Mouse (Mus musculus) limb, embryonic 10.5 days (tissue): ENCODE measurements at regions not wholly inside any gene's neighbourhood (a gene's known extent, or its start where the extent isn't known, plus 50 kb on each side); places are given as distances from the start of the nearest gene placed in this dataset.
A peak's percentile ranks its signal among the peaks of the same experiment; 100 is the strongest.
"Not testable (repeated sequence)": the region's sequence is repeated elsewhere in the genome, so short reads cannot be mapped to it uniquely, and the experiment has no call there.

Experiments
- DNase-seq: peaks from one replicate; pipeline ENCODE4 v3.0.0-alpha.2; 2017; ENCODE audit warnings: low spot score
- H3K27ac ChIP-seq: fragments of 300-500 bp; sonication (generic); 2 replicates; pipeline ENCODE4 v1.5.1; 2016; ENCODE audit warnings: mild to moderate bottlenecking
- H3K27me3 ChIP-seq: fragments of 300-500 bp; sonication (generic); 2 replicates; pipeline ENCODE4 v1.6.1; 2016; ENCODE audit warnings: low read depth, mild to moderate bottlenecking; ENCODE audit not compliant: poor library complexity, severe bottlenecking
- H3K36me3 ChIP-seq: fragments of 300-500 bp; sonication (generic); 2 replicates; pipeline ENCODE4 v1.6.1; 2016; ENCODE audit warnings: mild to moderate bottlenecking, moderate library complexity
- H3K4me1 ChIP-seq: fragments of 300-500 bp; sonication (generic); 2 replicates; pipeline ENCODE4 v1.6.1; 2016
- H3K4me3 ChIP-seq: fragments of 300-500 bp; sonication (generic); 2 replicates; pipeline ENCODE4 v1.5.1; 2016; ENCODE audit warnings: mild to moderate bottlenecking, moderate library complexity
- H3K9me3 ChIP-seq: fragments of 300-500 bp; sonication (generic); replicated peaks from 2 replicates; pipeline ENCODE4 v1.6.1; 2016; ENCODE audit warnings: mild to moderate bottlenecking
- WGBS: fragments of 180-500 bp; shearing (Covaris S2); methylation state at CpG from one replicate; pipeline ENCODE4 v1.1.7; 2016; 5-methylcytosine and 5-hydroxymethylcytosine counted together

DNA sequence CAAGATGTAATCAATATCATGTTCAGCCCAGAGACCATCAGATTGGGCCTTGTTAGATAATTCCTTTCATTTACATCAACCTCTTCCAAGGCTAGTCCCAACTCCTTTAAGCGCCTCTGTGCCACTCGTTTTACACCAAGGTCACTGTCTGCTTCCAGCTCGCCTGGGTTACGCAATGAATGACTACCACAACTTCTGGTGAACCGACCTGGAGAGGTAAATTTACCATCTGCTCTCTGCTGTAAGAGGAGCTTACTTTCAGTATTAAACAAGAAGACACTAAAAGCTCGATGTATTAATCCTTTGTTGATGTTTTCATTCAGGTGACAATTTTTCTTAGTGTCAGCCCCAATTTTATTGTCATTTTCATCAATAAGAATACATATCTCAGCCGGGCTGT, 51.7 kb upstream of the Fam174b start:
- H3K27me3 ChIP-seq, result no peaks in the 10 kb centered on the region
- H3K36me3 ChIP-seq, result no peaks in the 10 kb centered on the region
- no peak for DNase-seq
- no peak overlapping the region for H3K4me3 ChIP-seq
- 91% methylated on average over 7 of the region's 7 CpGs for WGBS
- H3K9me3 ChIP-seq, result no peaks in the 10 kb centered on the region
- H3K27ac ChIP-seq, result no peak overlapping the region
- no peaks in the 10 kb centered on the region for H3K4me1 ChIP-seq

- not testable (repeated sequence) for DNase-seq, H3K4me3 ChIP-seq, H3K27ac ChIP-seq, H3K27me3 ChIP-seq, H3K9me3 ChIP-seq, H3K36me3 ChIP-seq, H3K4me1 ChIP-seq
- 92% methylated on average over 17 of the region's 17 CpGs for WGBS
Observed at GRCm38 (mm10) chr7:73686245-73686644, 53.9 kb upstream of the Fam174b start.

DNA sequence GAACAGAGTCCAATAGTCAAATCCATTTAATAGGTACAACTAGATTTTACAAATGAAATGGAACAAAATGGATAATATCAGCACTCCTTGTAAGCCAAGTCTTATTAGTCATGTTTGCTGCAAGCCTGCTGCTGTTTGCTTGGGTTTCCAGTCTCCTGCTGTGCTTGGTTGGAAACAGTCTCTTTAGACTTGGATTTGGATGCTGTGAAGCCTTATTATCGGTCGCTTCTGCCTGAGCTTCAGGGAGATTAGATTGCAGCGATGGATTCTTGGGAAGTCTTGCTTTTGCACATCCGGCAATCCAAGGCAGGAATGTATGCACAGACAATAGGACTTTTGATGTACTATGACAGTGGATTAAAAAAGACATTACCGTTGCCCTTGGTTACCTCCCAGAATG, 57.3 kb upstream of the Fam174b start:
- H3K9me3 ChIP-seq, result no peaks in the 10 kb centered on the region
- WGBS, result 90% methylated on average over 5 of the region's 5 CpGs
- H3K27me3 ChIP-seq, result no peaks in the 10 kb centered on the region
- H3K27ac ChIP-seq, result no peak overlapping the region
- DNase-seq, result no peak
- no peaks in the 10 kb centered on the region for H3K4me1 ChIP-seq
- H3K36me3 ChIP-seq, result no peaks in the 10 kb centered on the region
- H3K4me3 ChIP-seq, result no peak overlapping the region

- Histone ChIP-seq H3K4me1 (peaks cover 6% of the 10 kb centered on the region; the same call in 1 of the 2 replicates), H3K27me3 (no peaks in the 10 kb centered on the region), H3K36me3 (no peaks in the 10 kb centered on the region), H3K9me3 (no peaks in the 10 kb centered on the region), H3K27ac (no peak overlapping the region), H3K4me3 (no peak overlapping the region)
- WGBS, result 52% methylated on average over 4 of the region's 4 CpGs
- no peak for DNase-seq
Observed at GRCm38 (mm10) chr7:73670598-73670997, 69.5 kb upstream of the Fam174b start.

GRCm38 (mm10) chr7:73668791-73669190, 71.3 kb upstream of the Fam174b start:
- no peaks in the 10 kb centered on the region for H3K36me3 ChIP-seq
- H3K9me3 ChIP-seq, result no peaks in the 10 kb centered on the region
- 69% methylated on average over 2 of the region's 2 CpGs for WGBS
- DNase-seq, result no peak
- peaks cover 6% of the 10 kb centered on the region; the same call in 1 of the 2 replicates for H3K4me1 ChIP-seq
- no peak overlapping the region for H3K27ac ChIP-seq
- no peak overlapping the region for H3K4me3 ChIP-seq
- H3K27me3 ChIP-seq, result no peaks in the 10 kb centered on the region

- Histone ChIP-seq H3K27me3 (no peaks in the 10 kb centered on the region), H3K27ac (no peak overlapping the region), H3K36me3 (no peaks in the 10 kb centered on the region), H3K4me3 (no peak overlapping the region), H3K4me1 (peaks cover 6% of the 10 kb centered on the region; the same call in 1 of the 2 replicates), H3K9me3 (no peaks in the 10 kb centered on the region)
- WGBS, result 86% methylated on average over 14 of the region's 14 CpGs
- no peak for DNase-seq
Observed at GRCm38 (mm10) chr7:73666921-73667675, 73.0 kb upstream of the Fam174b start.

DNA sequence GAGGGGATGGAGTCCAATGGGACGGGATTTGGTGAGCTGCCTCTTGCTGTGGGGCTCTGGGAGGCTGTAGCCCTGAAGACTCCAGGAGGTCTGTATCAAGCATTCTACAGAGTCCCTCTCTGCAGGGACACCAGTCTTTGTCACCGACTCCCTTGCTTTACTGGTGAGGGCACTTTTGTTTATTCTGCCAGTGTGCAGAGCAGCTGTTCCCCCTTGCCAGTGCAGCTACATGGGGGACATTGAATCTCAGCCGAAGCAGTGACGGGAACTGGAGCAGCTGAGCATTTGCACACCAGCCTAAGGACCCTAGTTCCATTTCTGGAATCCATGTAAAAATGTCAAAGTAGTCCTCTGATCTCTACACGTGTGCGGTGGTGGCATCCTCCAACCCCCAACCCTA, 75.1 kb upstream of the Fam174b start:
- H3K36me3 ChIP-seq, result no peaks in the 10 kb centered on the region
- H3K4me1 ChIP-seq, result no peaks in the 10 kb centered on the region
- no peaks in the 10 kb centered on the region for H3K27me3 ChIP-seq
- no peaks in the 10 kb centered on the region for H3K9me3 ChIP-seq
- no peak overlapping the region for H3K4me3 ChIP-seq
- WGBS, result 78% methylated on average over 6 of the region's 6 CpGs
- DNase-seq, result no peak
- H3K27ac ChIP-seq, result no peak overlapping the region

DNA sequence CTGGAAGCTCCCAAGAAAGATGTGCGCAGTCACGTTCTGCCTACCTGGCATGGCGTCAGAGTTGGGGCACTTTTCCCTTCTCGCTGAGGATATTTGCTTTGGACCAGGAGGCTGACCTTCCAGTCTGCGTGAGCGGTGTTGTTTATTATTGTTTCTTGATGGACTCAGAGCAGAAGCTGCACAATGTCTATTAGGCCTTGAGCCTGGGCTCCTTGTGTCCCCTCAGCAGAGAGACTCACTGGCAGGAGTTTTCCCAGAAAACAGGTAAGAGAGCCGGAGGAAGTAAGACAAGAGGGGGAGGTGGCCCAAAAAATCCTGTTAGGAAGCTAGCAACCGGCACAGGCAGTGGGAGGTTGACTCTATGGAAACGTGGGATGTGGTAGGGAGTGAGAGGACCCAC, 77.6 kb upstream of the Fam174b start:
- 85% methylated on average over 9 of the region's 9 CpGs for WGBS
- no peak for DNase-seq
- H3K36me3 ChIP-seq, result no peaks in the 10 kb centered on the region
- H3K4me3 ChIP-seq, result no peak overlapping the region
- H3K9me3 ChIP-seq, result no peaks in the 10 kb centered on the region
- H3K27ac ChIP-seq, result no peak overlapping the region
- H3K27me3 ChIP-seq, result no peaks in the 10 kb centered on the region
- no peaks in the 10 kb centered on the region for H3K4me1 ChIP-seq

- H3K4me3 ChIP-seq, result no peak overlapping the region
- WGBS, result 84% methylated on average over 3 of the region's 3 CpGs
- 0 out of 2 replicates have a peak, but pooled peaks cover 3% of the 10 kb centered on the region for H3K4me1 ChIP-seq
- H3K36me3 ChIP-seq, result no peaks in the 10 kb centered on the region
- H3K27ac ChIP-seq, result no peak overlapping the region
- DNase-seq, result no peak
- no peaks in the 10 kb centered on the region for H3K9me3 ChIP-seq
- H3K27me3 ChIP-seq, result no peaks in the 10 kb centered on the region
Observed at GRCm38 (mm10) chr7:73661901-73662300, 78.2 kb upstream of the Fam174b start.

- no peak overlapping the region for H3K27ac ChIP-seq
- H3K27me3 ChIP-seq, result no peaks in the 10 kb centered on the region
- no peak overlapping the region for H3K4me3 ChIP-seq
- 84% methylated on average over 5 of the region's 5 CpGs for WGBS
- DNase-seq, result no peak
- no peaks in the 10 kb centered on the region for H3K9me3 ChIP-seq
- 0 out of 2 replicates have a peak, but pooled peaks cover 3% of the 10 kb centered on the region for H3K4me1 ChIP-seq
- H3K36me3 ChIP-seq, result no peaks in the 10 kb centered on the region
Observed at GRCm38 (mm10) chr7:73659551-73659950, 80.6 kb upstream of the Fam174b start.

DNA sequence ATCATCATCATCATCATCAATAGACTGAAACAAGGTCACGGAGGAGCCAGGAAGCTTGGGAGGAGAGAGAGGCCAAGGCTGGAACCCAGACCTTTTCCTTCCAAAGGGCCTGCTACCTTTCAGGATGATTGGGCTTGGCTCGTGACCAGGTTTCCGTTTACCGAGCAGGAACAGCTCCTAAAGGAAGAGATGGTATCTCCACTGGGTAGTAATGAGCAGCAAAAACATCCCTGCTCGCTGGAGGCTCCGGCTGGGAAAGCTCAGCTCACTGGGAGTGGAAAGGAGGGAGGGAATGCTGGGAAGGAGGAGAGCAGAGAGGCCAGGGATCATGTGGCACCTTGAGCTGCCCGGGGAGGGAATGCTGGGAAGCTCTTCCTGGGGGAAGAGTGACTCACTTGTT, 82.8 kb upstream of the Fam174b start:
- no peaks in the 10 kb centered on the region for H3K9me3 ChIP-seq
- no peak for DNase-seq
- no peak overlapping the region for H3K4me3 ChIP-seq
- H3K27me3 ChIP-seq, result no peaks in the 10 kb centered on the region
- H3K27ac ChIP-seq, result no peak overlapping the region
- 0 out of 2 replicates have a peak, but pooled peaks cover 3% of the 10 kb centered on the region for H3K4me1 ChIP-seq
- WGBS, result 76% methylated on average over 7 of the region's 7 CpGs
- H3K36me3 ChIP-seq, result no peaks in the 10 kb centered on the region

DNA sequence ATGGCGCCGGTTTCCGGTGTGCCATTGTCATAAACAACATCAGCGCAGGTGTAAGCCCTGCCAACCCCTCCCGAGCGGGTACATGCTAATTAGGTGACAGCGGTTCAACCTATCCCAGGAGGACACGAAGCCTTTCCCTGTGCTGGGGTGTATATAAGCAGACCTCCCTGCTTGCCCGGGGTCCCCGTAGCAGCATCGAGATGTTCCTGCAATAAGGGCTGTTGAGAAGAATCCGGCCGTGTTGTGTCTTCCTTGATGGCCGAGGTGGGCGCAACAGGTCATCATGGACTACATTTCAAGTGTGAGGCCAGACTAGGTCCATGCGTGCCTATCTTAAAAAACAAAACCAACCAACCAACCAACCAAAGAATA, 83.7 kb upstream of the Fam174b start:
- 95% methylated on average over 16 of the region's 16 CpGs for WGBS
- H3K4me3 ChIP-seq, H3K36me3 ChIP-seq, H3K27me3 ChIP-seq, H3K27ac ChIP-seq, H3K9me3 ChIP-seq, H3K4me1 ChIP-seq, DNase-seq: not testable (repeated sequence)

DNA sequence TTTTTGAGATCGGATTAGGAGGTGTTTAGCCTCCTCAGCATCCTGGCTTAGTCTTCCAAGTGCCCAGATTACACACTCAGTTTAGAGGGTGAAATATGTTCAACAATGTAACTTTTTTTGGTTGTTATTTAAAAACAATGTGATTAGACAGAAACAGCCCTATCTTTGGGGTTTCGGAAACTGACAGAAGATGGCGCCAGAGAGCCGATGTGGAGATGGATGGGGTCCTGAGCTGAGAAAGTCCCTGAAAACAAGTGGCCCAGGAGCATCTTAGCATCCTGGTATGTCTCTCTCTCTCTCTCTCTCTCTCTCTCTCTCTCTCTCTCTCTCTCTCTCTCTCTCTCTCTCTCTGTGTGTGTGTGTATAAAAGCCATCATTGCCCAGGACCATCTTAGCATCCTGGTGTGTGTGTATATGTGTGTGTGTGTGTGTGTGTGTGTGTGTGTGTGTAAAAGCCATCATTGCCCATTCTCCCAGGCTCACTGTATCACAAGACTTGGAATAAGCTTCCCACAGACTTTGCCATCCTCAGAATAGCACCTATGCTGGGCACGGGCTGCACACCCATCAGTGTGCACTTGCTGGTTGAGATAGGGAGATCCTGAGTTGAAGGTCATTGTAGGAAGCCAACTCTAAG, 84.2 kb upstream of the Fam174b start:
- Histone ChIP-seq H3K27me3 (no peaks in the 10 kb centered on the region), H3K36me3 (no peaks in the 10 kb centered on the region), H3K27ac (no peak overlapping the region), H3K4me3 (no peak overlapping the region), H3K4me1 (0 out of 2 replicates have a peak, but pooled peaks cover 3% of the 10 kb centered on the region), H3K9me3 (no peaks in the 10 kb centered on the region)
- peak; percentile 84 for DNase-seq
- WGBS, result 22% methylated on average over 5 of the region's 5 CpGs
